Mouse (Mus musculus) heart, embryonic 16.5 days (tissue): ENCODE data around the gene Sfrp5. TPM values are rescaled to one million over a fixed set of nuclear protein-coding genes. Genes with fewer than 3 reads are reported as not detected.

Experiments used
- polyA plus RNA-seq: library from polyadenylated mRNA; unstranded; fragments of >200 nt; fragmentation: Nextera tagmentation; extraction: Ambion mirVana; gene quantifications from 2 replicates; pipeline ENCODE4 v1.2.1, GENCODE M21; 2015

The Sfrp5 gene
- polyA plus RNA-seq, 1 experiment from 2014 or later, result 3.5 TPM

Other genes starting within 250 kb of the Sfrp5 start
- 20.7 and 24.5 TPM in 2 replicates for gene Mms19, start 221.1 kb downstream of the Sfrp5 start, polyA plus RNA-seq
- gene Ubtd1, start 220.5 kb downstream of the Sfrp5 start, polyA plus RNA-seq, result 17.1 and 18.5 TPM in 2 replicates
- not detected in 2 replicates for gene Ankrd2, start 166.3 kb downstream of the Sfrp5 start, polyA plus RNA-seq
- 0.49 and 0.67 TPM in 2 replicates for gene Hoga1, start 156.6 kb downstream of the Sfrp5 start, polyA plus RNA-seq
- gene 4933411K16Rik, start 150.0 kb downstream of the Sfrp5 start, polyA plus RNA-seq, result not detected in 2 replicates
- 9.1 and 10.6 TPM in 2 replicates for gene Morn4, start 115.9 kb downstream of the Sfrp5 start, polyA plus RNA-seq
- 8.5 and 14.3 TPM in 2 replicates for gene Pi4k2a, start 111.8 kb downstream of the Sfrp5 start, polyA plus RNA-seq
- gene Avpi1, start 73.2 kb downstream of the Sfrp5 start, polyA plus RNA-seq, result 33.4 and 37.2 TPM in 2 replicates
- gene Marveld1, start 54.9 kb downstream of the Sfrp5 start, polyA plus RNA-seq, result 7.3 TPM in 2 replicates
- 22.8 and 25.1 TPM in 2 replicates for gene Zfyve27, start 38.3 kb downstream of the Sfrp5 start, polyA plus RNA-seq
- 0.21 and 0.33 TPM in 2 replicates for gene Golga7b, start 45.3 kb upstream of the Sfrp5 start, polyA plus RNA-seq
- 0.85 and 1.00 TPM in 2 replicates for gene Crtac1, start 229.5 kb upstream of the Sfrp5 start, polyA plus RNA-seq